Mouse (Mus musculus) liver, embryonic 11.5 days (tissue): ENCODE results near the gene Ctrb1. TPM values are rescaled to one million over a fixed set of nuclear protein-coding genes. Genes with fewer than 3 reads are reported as not detected.
A peak's percentile ranks its signal among the peaks of the same experiment; 100 is the strongest.

Source experiments
- ATAC-seq: fragments of 200-750 bp; cut with Nextera tagmentation; replicated peaks from 2 replicates; pipeline ENCODE4 v1.8.0; 2017; ENCODE audit warnings: moderate number of reproducible peaks, mild to moderate bottlenecking, moderate TSS enrichment, moderate library complexity; ENCODE audit not compliant: low FRiP score
- DNase-seq: peaks from one replicate; pipeline ENCODE4 v3.0.0-alpha.2; 2017; ENCODE audit warnings: low spot score
- H3K27ac ChIP-seq: fragments of 300-500 bp; sonication (generic); 2 replicates; pipeline ENCODE4 v1.5.1; 2014; ENCODE audit warnings: mild to moderate bottlenecking, low read depth, low read length, control low read depth
- H3K27me3 ChIP-seq: fragments of 300-500 bp; sonication (generic); replicated peaks from 2 replicates; pipeline ENCODE4 v1.6.1; 2014; ENCODE audit warnings: low read length, mixed read lengths; ENCODE audit not compliant: control insufficient read depth, insufficient read depth
- H3K36me3 ChIP-seq: fragments of 300-500 bp; sonication (generic); 2 replicates; pipeline ENCODE4 v1.6.1; 2014; ENCODE audit warnings: mild to moderate bottlenecking, low read length, moderate library complexity, mixed read lengths; ENCODE audit not compliant: control insufficient read depth, insufficient read depth
- H3K4me1 ChIP-seq: fragments of 300-500 bp; sonication (generic); replicated peaks from 2 replicates; pipeline ENCODE4 v1.6.1; 2014; ENCODE audit warnings: low read length, mixed read lengths; ENCODE audit not compliant: control insufficient read depth, insufficient read depth
- H3K4me2 ChIP-seq: fragments of 300-500 bp; sonication (generic); 2 replicates; pipeline ENCODE4 v1.6.1; 2014; ENCODE audit warnings: mild to moderate bottlenecking, control low read depth, moderate library complexity
- H3K4me3 ChIP-seq: fragments of 300-500 bp; sonication (generic); 2 replicates; pipeline ENCODE4 v1.5.1; 2014; ENCODE audit warnings: low read depth, low read length, control low read depth
- H3K9ac ChIP-seq: fragments of 300-500 bp; sonication (generic); 2 replicates; pipeline ENCODE4 v1.6.1; 2014; ENCODE audit warnings: low read depth, low read length, control low read depth
- H3K9me3 ChIP-seq: fragments of 300-500 bp; sonication (generic); 2 replicates; pipeline ENCODE4 v1.6.1; 2016; ENCODE audit warnings: low read length, inconsistent platforms, mixed read lengths; ENCODE audit not compliant: control insufficient read depth
- WGBS: fragments of 180-500 bp; shearing (Covaris S2); extraction: QIAGEN DNeasy Blood & Tissue Kit; methylation state at CpG from one replicate; pipeline ENCODE4 v1.1.7; 2014; 5-methylcytosine and 5-hydroxymethylcytosine counted together
- polyA plus RNA-seq: library from polyadenylated mRNA; unstranded; fragments of >200 nt; fragmentation: Nextera tagmentation; extraction: Ambion mirVana; gene quantifications from 2 replicates; pipeline ENCODE4 v1.2.1, GENCODE M21; 2014

Ctrb1 gene
- polyA plus RNA-seq, 1 experiment from 2014 or later: not detected

DNA sequence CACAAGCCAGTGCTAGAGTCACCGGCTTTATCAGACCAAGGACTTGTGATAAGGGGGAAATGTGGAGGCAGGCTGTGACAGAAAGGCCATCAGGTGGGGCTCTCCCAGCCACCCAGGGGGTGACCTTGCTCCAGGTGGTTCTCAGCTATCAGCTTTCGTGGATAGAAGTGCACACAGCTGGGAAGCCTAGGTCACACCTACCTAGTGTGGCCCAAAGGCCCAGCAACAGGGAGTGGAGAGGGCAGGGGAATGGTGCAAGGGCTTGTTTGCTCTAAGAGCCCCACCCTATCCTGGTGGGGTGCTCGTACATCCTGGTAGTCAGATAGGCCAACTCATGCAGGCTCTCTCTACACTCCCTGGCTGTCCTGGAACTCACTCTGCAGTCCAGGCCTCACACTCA, 14.4 kb upstream of the Ctrb1 start:
- Histone ChIP-seq H3K36me3 (no peaks in the 10 kb centered on the region), H3K27me3 (no peaks in the 10 kb centered on the region), H3K9ac (no peak overlapping the region), H3K4me1 (peaks cover 2% of the 10 kb centered on the region; the same call in 1 of the 2 replicates), H3K9me3 (no peaks in the 10 kb centered on the region), H3K27ac (peak overlapping the region; percentile 33; the same call in 1 of the 2 replicates), H3K4me3 (no peak overlapping the region), H3K4me2 (no peak overlapping the region)
- 25% methylated on average over 3 of the region's 3 CpGs for WGBS
- ATAC-seq: peak; percentile 63
- no peak for DNase-seq

DNA sequence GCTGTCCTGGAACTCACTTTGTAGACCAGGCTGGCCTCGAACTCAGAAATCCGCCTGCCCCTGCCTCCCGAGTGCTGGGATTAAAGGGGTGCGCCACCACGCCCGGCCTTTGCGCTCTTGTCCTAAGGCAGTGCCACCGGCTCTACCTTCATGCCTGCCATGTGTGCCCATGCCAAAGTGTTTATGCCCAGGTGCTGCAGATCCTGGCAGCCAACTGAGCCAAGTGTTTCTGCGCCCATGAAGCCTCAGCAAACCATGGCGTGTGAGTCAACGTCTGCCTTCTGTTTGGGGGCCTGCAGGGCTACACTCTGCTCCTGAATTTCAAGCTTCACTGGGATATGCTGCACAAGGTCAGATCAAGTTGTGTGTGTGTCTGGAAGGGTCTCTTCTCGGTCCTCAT, 13.8 kb upstream of the Ctrb1 start:
- H3K4me2 ChIP-seq: no peak overlapping the region
- ATAC-seq (no peak), DNase-seq (no peak)
- H3K27ac ChIP-seq: peak overlapping the region; percentile 33; the same call in 1 of the 2 replicates
- no peak overlapping the region for H3K4me3 ChIP-seq
- H3K36me3 ChIP-seq: no peaks in the 10 kb centered on the region
- H3K4me1 ChIP-seq: peaks cover 2% of the 10 kb centered on the region; the same call in 1 of the 2 replicates
- no peaks in the 10 kb centered on the region for H3K9me3 ChIP-seq
- H3K9ac ChIP-seq: no peak overlapping the region
- H3K27me3 ChIP-seq: no peaks in the 10 kb centered on the region
- 85% methylated on average over 12 of the region's 12 CpGs for WGBS

DNA sequence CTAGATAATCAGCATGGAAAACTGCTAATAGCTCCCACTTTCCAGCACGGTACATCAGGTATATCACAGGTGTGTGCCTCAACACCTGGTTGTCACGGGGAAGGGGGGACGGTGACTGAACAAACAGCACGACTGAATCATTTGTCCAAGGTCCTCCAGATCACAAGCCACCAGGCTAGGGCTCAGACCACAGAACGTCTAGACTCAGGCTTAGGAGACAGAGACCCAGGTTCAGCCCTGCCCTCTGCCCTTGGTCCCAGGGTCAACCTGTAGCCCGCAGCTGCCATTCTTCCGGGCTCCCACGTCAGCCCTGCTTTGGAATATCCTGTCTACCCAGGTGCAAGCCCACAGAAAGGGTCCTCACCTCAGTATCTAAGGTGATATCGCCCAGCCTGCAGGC, 10.6 kb upstream of the Ctrb1 start:
- ATAC-seq: no peak
- no peak for DNase-seq
- Histone ChIP-seq H3K9ac (no peak overlapping the region), H3K9me3 (no peaks in the 10 kb centered on the region), H3K4me3 (no peak overlapping the region), H3K4me2 (no peak overlapping the region), H3K4me1 (peaks cover 2% of the 10 kb centered on the region; the same call in 1 of the 2 replicates), H3K36me3 (no peaks in the 10 kb centered on the region), H3K27me3 (no peaks in the 10 kb centered on the region), H3K27ac (no peak overlapping the region)
- 77% methylated on average over 9 of the region's 9 CpGs for WGBS

DNA sequence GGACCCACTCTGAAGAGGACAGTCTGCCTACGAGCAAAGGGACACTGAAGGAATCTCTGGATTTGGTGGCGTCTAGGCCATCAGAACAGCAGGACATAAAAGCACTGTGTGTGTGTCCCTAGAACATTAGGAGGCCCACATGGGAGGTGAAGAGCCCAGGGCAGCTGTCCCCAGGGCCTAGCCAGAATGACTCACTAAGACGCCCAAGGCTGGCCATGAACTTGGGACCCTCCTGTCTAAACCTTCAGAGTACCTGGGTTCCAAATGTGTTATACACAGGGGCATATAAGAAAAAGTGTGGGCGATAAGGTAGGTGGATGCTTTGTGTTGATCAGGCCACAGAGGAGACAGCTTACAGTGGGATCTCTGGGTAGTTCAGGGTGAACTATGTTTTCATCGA, 9.9 kb upstream of the Ctrb1 start:
- Histone ChIP-seq H3K4me2 (no peak overlapping the region), H3K4me1 (peaks cover 2% of the 10 kb centered on the region; the same call in 1 of the 2 replicates), H3K9me3 (no peaks in the 10 kb centered on the region), H3K9ac (no peak overlapping the region), H3K4me3 (no peak overlapping the region), H3K27ac (no peak overlapping the region), H3K36me3 (no peaks in the 10 kb centered on the region), H3K27me3 (no peaks in the 10 kb centered on the region)
- ATAC-seq (no peak), DNase-seq (no peak)
- WGBS: 87% methylated on average over 5 of the region's 5 CpGs

DNA sequence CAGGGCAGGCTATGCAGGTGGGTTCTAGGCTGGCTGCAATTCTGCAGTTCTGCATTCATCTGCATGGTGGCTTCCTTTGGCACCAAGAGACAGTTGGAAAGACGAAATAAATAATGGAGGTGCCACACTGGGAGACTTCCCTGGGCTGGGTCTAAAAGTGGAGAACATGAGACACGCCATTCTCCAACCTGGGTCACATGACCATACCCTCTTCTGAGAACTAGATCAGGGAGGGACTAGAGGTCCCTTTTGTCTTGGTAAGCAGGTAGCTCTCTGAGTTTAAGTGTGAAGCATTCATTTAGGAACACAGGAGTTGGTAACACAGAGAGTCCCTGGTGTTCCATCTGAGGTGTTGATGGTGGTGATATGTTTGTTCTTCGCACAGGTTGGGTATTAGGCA, 9.4 kb upstream of the Ctrb1 start:
- DNase-seq: no peak
- no peak for ATAC-seq
- H3K9me3 ChIP-seq: no peaks in the 10 kb centered on the region
- no peaks in the 10 kb centered on the region for H3K36me3 ChIP-seq
- H3K4me3 ChIP-seq: no peak overlapping the region
- no peak overlapping the region for H3K9ac ChIP-seq
- 73% methylated on average over 3 of the region's 3 CpGs for WGBS
- no peak overlapping the region for H3K4me2 ChIP-seq
- H3K27me3 ChIP-seq: no peaks in the 10 kb centered on the region
- no peak overlapping the region for H3K27ac ChIP-seq
- H3K4me1 ChIP-seq: peaks cover 2% of the 10 kb centered on the region; the same call in 1 of the 2 replicates

DNA sequence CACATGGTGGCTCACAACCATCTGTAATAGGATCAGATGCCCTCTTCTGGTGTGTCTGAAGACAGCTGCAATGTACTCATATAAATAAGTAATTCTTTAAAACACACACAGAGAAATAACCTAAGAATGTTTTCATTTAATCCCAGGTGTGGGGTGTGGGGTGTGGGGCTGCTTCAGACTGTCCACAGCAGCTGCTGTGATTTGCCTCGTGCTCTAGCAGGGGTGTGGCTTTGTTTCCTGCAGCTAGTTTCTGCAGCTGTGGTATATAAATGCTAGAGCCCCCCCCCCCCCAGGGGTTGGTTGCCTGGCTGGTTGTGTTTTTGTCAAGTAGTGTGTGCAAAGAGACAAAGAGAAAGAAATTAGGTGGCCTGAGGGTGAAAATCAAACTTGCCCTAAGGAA, 8.2 kb upstream of the Ctrb1 start:
- DNase-seq (no peak), ATAC-seq (no peak)
- no peak overlapping the region for H3K9ac ChIP-seq
- H3K4me1 ChIP-seq: no peaks in the 10 kb centered on the region
- H3K4me3 ChIP-seq: no peak overlapping the region
- no peak overlapping the region for H3K4me2 ChIP-seq
- H3K27me3 ChIP-seq: no peaks in the 10 kb centered on the region
- no peaks in the 10 kb centered on the region for H3K36me3 ChIP-seq
- no peaks in the 10 kb centered on the region for H3K9me3 ChIP-seq
- H3K27ac ChIP-seq: no peak overlapping the region
- WGBS: 36% methylated on average over 1 of the region's 1 CpGs

DNA sequence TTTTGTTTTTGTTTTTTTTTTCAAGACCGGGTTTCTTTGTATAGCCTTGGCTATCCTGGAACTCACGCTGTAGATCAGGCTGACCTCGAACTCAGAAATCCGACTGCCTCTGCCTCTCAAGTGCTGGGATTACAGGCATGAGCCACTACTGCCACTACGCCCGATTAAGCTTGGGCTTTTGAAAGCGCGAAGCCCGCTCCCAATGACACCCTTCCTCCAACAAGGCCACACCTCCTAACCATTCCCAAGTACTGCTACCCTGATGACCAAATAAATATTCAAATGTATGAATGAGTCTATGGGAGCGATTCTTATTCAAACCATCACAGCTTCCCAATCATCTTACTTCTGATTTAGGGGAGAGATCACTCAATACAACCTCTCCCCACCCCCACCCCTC, 6.8 kb upstream of the Ctrb1 start:
- Histone ChIP-seq H3K4me2 (no peak overlapping the region), H3K9ac (no peak overlapping the region), H3K36me3 (no peaks in the 10 kb centered on the region), H3K27me3 (no peaks in the 10 kb centered on the region), H3K9me3 (no peaks in the 10 kb centered on the region), H3K4me1 (no peaks in the 10 kb centered on the region), H3K4me3 (no peak overlapping the region), H3K27ac (no peak overlapping the region)
- DNase-seq (no peak), ATAC-seq (no peak)
- WGBS: 74% methylated on average over 10 of the region's 10 CpGs

DNA sequence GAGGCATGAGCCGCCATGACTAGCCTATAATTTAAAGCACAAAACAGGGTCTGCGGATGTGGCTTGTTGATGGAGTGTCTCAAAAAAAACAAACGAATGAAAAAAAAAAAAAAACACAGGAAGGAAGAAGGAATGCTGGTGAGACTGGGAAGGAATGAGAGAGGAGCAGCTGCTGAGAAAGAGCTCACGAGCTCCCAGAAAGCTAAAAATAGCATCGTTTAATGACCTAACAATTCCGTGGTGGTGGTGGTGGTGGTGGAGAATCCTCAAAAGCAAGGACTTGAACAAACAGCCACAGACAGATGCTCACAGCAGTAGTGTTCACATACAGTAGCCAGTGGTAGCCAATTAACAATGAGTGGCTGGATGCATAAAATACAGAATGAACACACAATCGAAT, 4.6 kb upstream of the Ctrb1 start:
- Histone ChIP-seq H3K4me1 (no peaks in the 10 kb centered on the region), H3K4me2 (no peak overlapping the region), H3K27ac (no peak overlapping the region), H3K4me3 (no peak overlapping the region), H3K27me3 (no peaks in the 10 kb centered on the region), H3K36me3 (no peaks in the 10 kb centered on the region), H3K9ac (no peak overlapping the region), H3K9me3 (no peaks in the 10 kb centered on the region)
- WGBS: 59% methylated on average over 7 of the region's 7 CpGs
- no peak for DNase-seq
- ATAC-seq: no peak

DNA sequence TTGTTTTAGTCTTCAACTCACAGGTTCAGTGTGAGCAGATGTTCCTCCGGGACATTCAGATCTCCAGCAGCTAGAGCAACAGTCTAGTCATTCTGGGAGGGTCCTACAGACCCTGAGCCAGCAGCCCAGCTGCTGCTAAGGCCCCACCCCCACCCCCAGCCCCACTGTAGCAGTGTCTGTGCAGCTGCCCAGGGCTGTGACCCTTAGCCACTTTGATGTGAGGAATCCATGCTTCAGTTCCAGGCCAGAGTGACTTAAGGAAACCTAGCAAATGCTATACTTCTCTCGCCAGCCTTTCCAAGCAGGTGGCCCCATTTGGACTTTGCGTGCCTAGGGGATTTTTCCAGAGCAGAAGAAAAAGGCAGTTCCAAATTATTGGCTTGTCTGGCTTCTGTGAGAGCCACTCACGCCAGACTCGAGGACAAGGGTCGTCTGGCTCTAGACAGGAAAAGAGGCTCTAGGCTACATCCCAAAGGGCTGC, 2.5 kb upstream of the Ctrb1 start:
- ATAC-seq: no peak
- Histone ChIP-seq H3K27me3 (no peaks in the 10 kb centered on the region), H3K9ac (no peak overlapping the region), H3K4me2 (no peak overlapping the region), H3K9me3 (no peaks in the 10 kb centered on the region), H3K36me3 (no peaks in the 10 kb centered on the region), H3K4me1 (no peaks in the 10 kb centered on the region), H3K27ac (no peak overlapping the region), H3K4me3 (no peak overlapping the region)
- no peak for DNase-seq
- 62% methylated on average over 6 of the region's 6 CpGs for WGBS
